In genomic region chr9:23062656-23063444, GRCm38 (mm10) we compare ENCODE assay signal across 10 mouse cellular contexts.
DNase-seq lines count a peak whose midpoint lies in the region; ATAC-seq lines count a peak whose summit lies in the region.
"Had no signal": no experiment of that assay in that cellular context is flagged by ENCODE, and none has a peak within 500 bp of the region (broad histone marks: within the 10 kb centered on the region; RNA-seq: fewer than 3 reads in every experiment).

No protein-coding gene starts in this region.

- H3K4me3 ChIP-seq in kidney, embryonic 16.5 days (ENCODE audit: low read length): no peak overlapping the region
- H3K4me3 ChIP-seq in embryonic facial prominence, embryonic 11.5 days (ENCODE audit: low read depth, low read length): no peak overlapping the region
- no peak overlapping the region for H3K4me3 ChIP-seq in hindbrain, embryonic 13.5 days

- peaks cover 25% of the 10 kb centered on the region for H3K4me1 ChIP-seq in kidney, embryonic 16.5 days (ENCODE audit: insufficient read depth, low read length)
- no peaks in the 10 kb centered on the region for H3K4me1 ChIP-seq in embryonic facial prominence, embryonic 11.5 days (ENCODE audit: control insufficient read depth, insufficient read depth, low read length)
- peaks cover 36% of the 10 kb centered on the region for H3K4me1 ChIP-seq in hindbrain, embryonic 13.5 days (replicated peaks)

- H3K9ac ChIP-seq in kidney, embryonic 16.5 days (replicated peaks; ENCODE audit: low read length): no peak overlapping the region
- no peak overlapping the region for H3K9ac ChIP-seq in embryonic facial prominence, embryonic 11.5 days (replicated peaks; ENCODE audit: low read length)
- no peak overlapping the region for H3K9ac ChIP-seq in hindbrain, embryonic 13.5 days

- intact Hi-C loops in left cerebral cortex, postnatal 10 days (cut with DNase I): no loop called here

- 36% methylated on average over 7 of the region's 7 CpGs for WGBS in kidney, embryonic 16.5 days
- 38% methylated on average over 7 of the region's 7 CpGs for WGBS in embryonic facial prominence, embryonic 11.5 days
- 33% methylated on average over 7 of the region's 7 CpGs for WGBS in hindbrain, embryonic 13.5 days

- no peaks in the 10 kb centered on the region for H3K9me3 ChIP-seq in kidney, embryonic 16.5 days (ENCODE audit: low read length)
- H3K9me3 ChIP-seq in embryonic facial prominence, embryonic 11.5 days (replicated peaks; ENCODE audit: control insufficient read depth, low read length): no peaks in the 10 kb centered on the region
- no peaks in the 10 kb centered on the region for H3K9me3 ChIP-seq in hindbrain, embryonic 13.5 days
- H3K9me3 ChIP-seq: G1E had no signal

- H3K27ac ChIP-seq in kidney, embryonic 16.5 days (ENCODE audit: low read length): peak overlapping the region; percentile 20; the same call in 1 of the 2 replicates
- H3K27ac ChIP-seq in embryonic facial prominence, embryonic 11.5 days (replicated peaks; ENCODE audit: low read depth, low read length): peak overlapping the region; percentile 30; the same call in 1 of the 2 replicates
- peak overlapping the region; percentile 79 for H3K27ac ChIP-seq in hindbrain, embryonic 13.5 days

- no peak for ATAC-seq in kidney, embryonic 16.5 days (ENCODE audit: low FRiP score, low TSS enrichment)
- 0 out of 2 replicates have a peak, but pooled peaks have one; percentile 36 for ATAC-seq in embryonic facial prominence, embryonic 11.5 days (replicated peaks; ENCODE audit: insufficient number of reproducible peaks, low FRiP score, low TSS enrichment, low read depth)
- peak; percentile 78 for ATAC-seq in hindbrain, embryonic 13.5 days (ENCODE audit: low FRiP score)

- no peak for DNase-seq in kidney, adult 9 months
- no peak for DNase-seq in embryonic facial prominence, embryonic 11.5 days (ENCODE audit: low spot score)
- peak; percentile 37 for DNase-seq in neural tube, embryonic 10.5 days (ENCODE audit: extremely low spot score, low spot score)
- no peak for DNase-seq in heart, adult 9 months (ENCODE audit: low spot score in 2 of 2)
- no peak for DNase-seq in frontal cortex, adult 2 months (ENCODE audit: extremely low spot score in 1 of 2, low spot score in 1 of 2)
- DNase-seq in left cerebral cortex, postnatal 10 days (ENCODE audit: extremely low spot score in 1 of 2, low spot score in 2 of 2): no peak
- DNase-seq: thymus, adult 18-20 months had no signal

- no peaks in the 10 kb centered on the region for H3K36me3 ChIP-seq in kidney, embryonic 16.5 days (ENCODE audit: insufficient read depth, low read length)
- H3K36me3 ChIP-seq in embryonic facial prominence, embryonic 11.5 days (replicated peaks; ENCODE audit: control insufficient read depth, insufficient read depth, low read depth, low read length): no peaks in the 10 kb centered on the region
- no peaks in the 10 kb centered on the region for H3K36me3 ChIP-seq in hindbrain, embryonic 13.5 days
- H3K36me3 ChIP-seq: G1E had no signal

- no peak overlapping the region for H3K4me2 ChIP-seq in kidney, embryonic 16.5 days (replicated peaks; ENCODE audit: low read depth, low read length)
- H3K4me2 ChIP-seq in embryonic facial prominence, embryonic 11.5 days (ENCODE audit: low read depth, low read length): no peak overlapping the region
- H3K4me2 ChIP-seq in hindbrain, embryonic 13.5 days: no peak overlapping the region

- no peaks in the 10 kb centered on the region for H3K27me3 ChIP-seq in kidney, embryonic 16.5 days (ENCODE audit: insufficient read depth, low read length)
- no peaks in the 10 kb centered on the region for H3K27me3 ChIP-seq in embryonic facial prominence, embryonic 11.5 days (ENCODE audit: control insufficient read depth, insufficient read depth, low read length)
- peaks cover 7% of the 10 kb centered on the region; the same call in 1 of the 2 replicates for H3K27me3 ChIP-seq in hindbrain, embryonic 13.5 days

Comparison
In these comparisons a context has a peak if more than half of its experiments do, and no peak if none do; other contexts are left out.
1. H3K27ac ChIP-seq: peak in every context shown above with its lines; median percentile 79 in hindbrain, embryonic 13.5 days; 30 in embryonic facial prominence, embryonic 11.5 days; 20 in kidney, embryonic 16.5 days.